Mouse (Mus musculus): ENCODE results near the gene Prdm1.

Gene Prdm1

GRCm38 (mm10) chr10:44427891-44428361, 100.4 kb downstream of the Prdm1 start:
- intact Hi-C loops (cut with DNase I): no loop called here

GRCm38 (mm10) chr10:44427426-44427825, 100.9 kb downstream of the Prdm1 start:
- intact Hi-C loops (cut with DNase I): no loop called here

- intact Hi-C loops (cut with DNase I): no loop called here
Measured at GRCm38 (mm10) chr10:44425013-44425412, 103.3 kb downstream of the Prdm1 start.

GRCm38 (mm10) chr10:44421896-44422295, 106.4 kb downstream of the Prdm1 start:
- intact Hi-C loops (cut with DNase I): no loop called here

DNA sequence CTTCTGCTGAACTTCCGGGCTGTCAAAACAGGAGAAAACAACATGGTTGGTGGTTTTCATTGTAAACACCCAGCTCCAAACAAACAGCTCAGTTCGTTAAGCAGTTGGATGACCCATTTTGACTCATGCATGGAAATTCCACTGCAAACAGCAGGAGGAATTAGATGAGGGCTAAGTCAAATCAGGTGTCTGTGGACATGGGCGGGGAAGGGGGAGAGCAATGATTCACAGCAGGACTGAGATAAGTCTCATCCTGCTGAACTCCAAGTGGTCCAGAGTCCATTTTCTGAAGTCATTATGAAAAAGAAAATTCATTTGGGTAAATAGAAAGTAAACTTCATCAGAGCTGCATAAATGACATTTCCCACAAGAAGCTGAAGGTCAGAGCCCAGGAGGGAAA, 108.1 kb downstream of the Prdm1 start:
- intact Hi-C loops (cut with DNase I): no loop called here

DNA sequence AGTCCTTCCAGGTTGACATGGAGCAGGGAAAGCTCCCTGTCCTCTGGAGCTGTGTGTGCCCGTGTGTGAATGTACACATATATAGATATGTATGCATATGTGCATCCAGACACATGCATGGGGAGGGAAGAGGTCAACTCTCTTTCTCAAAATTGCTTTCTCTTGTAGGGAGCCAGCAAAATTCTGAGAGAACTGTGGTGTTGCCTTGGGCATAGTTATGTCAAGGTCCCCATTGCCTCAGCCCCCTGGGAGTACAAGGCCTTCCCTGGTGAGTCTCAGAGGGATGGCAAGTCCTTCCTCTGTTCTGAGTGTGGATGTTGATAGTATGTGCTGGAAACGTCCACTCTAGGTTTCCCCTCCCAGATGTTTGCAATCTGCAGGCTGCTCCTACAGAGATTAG, 109.4 kb downstream of the Prdm1 start:
- intact Hi-C loops (cut with DNase I): no loop called here

DNA sequence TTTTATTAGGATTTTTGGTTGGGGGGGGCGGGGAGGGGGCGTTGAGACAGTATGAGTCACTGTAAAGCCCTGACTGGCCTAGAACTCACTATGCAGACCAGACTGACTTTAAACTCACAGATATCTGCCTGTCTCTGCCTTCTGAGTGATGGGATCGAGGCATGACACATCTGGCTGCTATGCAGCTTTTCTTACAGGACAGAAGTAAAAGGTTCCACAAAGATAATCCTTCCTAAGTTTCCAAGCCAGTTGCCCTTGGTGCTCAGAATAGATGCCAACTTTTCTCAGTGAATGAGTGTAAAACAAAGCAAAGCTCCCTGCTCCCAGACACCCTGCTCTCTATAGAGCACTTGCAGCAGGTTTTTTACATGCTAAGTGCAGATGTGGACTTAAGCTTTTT, 112.7 kb downstream of the Prdm1 start:
- intact Hi-C loops (cut with DNase I): no loop called here

GRCm38 (mm10) chr10:44409958-44410357, 118.3 kb downstream of the Prdm1 start:
- intact Hi-C loops (cut with DNase I): no loop called here

- intact Hi-C loops (cut with DNase I): no loop called here
Measured at GRCm38 (mm10) chr10:44409054-44409453, 119.2 kb downstream of the Prdm1 start.

DNA sequence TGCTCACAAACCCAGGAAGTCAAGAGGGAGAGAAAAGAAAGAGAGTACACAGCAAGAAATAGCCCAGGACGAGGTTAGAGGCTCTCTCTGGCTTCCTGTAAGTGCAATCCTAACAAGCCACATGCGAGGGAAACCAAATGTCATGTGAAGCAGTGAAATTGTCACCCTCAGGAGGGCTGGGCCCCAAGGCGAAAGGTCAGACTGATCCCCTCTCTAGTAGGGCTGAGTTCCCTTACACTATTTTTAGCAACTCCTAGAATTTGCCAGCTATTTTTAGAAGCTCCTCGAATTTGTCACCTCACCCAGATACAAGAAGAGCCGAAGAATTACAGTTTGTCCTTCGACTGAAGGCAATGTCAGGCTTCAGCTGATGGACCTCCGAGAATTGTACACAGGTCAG, 124.9 kb downstream of the Prdm1 start:
- intact Hi-C loops (cut with DNase I): no loop called here

DNA sequence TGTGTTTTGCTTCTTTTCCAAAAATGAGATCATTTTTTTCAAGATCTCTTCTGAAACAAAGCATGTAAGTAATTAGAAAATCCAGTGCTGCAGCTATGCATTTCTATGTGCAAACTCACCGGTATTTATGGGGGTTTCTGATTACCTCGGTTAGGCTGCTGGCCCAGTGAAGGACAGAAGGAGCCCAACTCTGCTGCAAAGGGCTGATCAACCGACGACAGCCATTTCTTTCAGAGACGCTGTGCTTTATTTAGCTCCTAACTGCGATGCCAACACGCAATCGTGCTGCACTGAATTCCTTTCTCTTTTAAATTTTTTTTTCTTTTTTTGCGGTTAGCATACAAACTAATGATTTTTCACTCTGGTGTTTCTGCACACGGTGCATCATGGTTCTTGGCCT, 126.7 kb downstream of the Prdm1 start:
- intact Hi-C loops (cut with DNase I): no loop called here

DNA sequence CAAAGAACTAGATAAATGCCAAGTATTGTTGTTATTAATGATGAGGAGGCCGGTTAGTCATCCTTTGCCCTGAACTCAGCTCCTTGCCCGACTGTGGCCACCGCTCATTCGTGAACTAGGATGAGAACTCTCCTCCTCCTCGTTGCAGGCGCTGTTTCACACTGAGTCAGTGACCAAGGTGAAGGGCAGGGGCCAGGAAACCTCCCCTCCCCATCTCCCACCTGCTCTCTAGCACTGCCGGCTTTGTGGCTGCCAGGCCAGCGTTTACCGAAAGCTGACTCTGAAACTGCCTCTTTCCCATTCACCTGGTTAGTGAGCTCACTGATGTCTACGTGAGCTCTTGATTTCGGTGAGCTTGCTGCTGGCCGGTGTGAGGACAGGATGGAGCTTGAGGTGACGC, 127.7 kb downstream of the Prdm1 start:
- intact Hi-C loops (cut with DNase I): no loop called here

DNA sequence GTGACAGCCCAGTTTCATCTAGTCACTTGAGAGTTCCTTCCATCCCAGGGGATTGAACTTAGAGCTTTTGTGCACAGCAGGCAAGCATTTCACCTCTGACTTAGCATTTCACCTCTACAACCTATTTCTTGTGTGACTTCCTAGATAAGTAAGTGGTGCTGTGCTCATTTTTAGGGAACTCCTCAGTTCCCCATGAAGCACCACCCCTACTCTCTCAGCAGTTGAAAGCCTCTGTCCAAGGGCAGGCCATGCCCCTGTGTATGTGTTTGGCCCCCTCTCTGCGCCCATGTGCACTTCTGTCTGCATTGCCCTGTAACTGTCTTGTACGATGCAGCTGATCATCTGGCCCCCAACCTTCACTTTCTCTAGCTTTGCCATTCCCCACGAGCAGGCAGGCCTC, 128.2 kb downstream of the Prdm1 start:
- intact Hi-C loops (cut with DNase I): no loop called here

DNA sequence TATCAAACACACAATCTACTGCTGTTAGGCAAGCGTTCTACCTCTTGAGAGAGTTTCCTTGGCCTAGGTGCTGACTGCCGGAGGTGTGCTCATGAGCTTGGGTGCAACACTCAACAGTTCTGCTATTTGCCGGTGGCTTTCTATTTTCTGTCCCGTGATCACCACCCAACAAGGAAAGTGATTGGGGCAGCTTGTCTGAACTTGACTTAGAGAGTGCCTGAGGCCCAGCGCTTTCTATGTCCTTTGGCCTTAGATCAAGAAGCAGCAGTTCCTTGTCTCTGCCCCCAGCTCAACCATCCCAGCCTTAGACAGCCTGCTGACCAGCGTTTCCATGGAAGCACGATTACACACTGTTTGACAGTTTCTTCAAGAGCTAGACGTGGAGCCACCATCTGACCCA, 135.4 kb downstream of the Prdm1 start:
- intact Hi-C loops (cut with DNase I): no loop called here

- intact Hi-C loops (cut with DNase I): no loop called here
Measured at GRCm38 (mm10) chr10:44391509-44392290, 136.6 kb downstream of the Prdm1 start.

DNA sequence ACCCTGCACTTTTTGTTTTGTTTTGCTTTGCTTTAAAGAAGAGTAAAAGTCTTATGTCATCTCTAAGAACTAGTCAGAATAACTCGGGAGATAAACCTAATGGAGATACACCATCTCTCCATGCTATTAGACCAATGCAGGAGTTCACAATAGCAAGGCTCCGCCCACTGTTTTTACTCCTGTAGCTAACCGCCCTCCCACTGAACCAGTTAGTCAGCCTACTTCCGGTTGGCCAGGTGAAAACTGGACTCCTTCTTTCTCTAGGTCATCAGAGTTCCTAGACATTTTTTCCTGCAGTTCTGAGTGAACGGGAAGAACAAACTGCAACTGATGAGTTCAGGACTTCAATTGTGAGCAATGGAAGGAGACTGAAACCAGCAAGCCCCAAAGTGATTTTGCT, 138.0 kb downstream of the Prdm1 start:
- intact Hi-C loops (cut with DNase I): no loop called here

DNA sequence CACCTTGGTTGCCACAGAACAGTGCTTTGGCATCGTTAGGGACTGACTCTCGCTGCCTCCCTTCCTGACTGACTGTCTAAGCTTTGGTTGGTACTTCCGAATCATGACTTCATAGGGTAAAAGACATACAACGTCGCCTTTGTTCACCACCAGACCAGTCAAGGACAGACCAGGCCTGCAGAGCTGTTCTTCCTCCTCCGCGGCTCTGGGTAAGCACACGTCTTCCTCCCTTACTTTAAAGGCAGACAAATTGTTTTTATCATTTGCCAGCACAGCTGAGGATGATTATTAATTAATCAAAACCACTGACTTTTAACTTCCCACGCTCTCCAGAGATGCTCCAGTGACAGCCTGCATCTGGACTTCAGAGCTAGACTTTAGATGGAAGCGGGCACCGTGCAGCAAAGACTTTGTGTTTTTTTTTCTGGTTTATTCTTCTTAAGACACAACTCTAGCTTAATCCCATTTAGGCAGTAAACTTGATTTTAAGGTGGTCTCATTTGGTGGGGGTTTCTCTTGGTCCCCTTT, 139.5 kb downstream of the Prdm1 start:
- intact Hi-C loops (cut with DNase I): no loop called here

Measured in adrenal gland (tissue).